Mouse (Mus musculus): ENCODE results near the gene 1520401A03Rik.

Gene 1520401A03Rik

DNA sequence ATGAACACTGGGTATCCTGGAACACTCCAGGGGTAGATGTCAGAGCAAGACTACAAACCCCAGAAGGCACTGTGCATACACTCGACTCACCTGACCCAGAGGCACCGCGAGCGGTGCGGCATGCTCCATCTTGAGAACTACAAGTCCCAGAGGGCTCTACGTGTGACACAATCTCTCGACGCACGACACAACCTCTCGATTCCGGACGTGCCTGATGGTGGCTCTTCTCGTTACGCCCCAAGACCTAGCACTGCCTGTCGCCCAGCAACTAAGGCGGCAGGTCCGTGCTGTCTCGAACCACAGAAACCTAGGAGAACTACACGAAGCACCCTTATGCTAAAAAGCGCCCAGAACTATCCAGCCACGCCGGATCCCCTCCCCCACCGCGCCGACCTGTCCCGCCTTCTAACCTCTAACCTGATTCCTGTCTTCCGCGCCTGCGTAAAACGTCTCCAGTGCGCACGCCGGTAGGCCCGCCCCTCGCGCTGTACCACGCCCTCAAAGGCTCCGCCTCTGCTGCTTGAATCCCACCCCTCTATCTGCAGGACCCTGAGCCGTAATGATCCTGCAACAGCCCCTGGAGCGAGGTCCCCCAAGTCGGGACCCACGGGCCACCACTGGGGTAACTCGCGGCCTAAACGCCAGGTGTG is 49.0 kb downstream of the 1520401A03Rik start, which contains the start of the genes Hcfc1r1 and Thoc6:
Hcfc1r1 (plus strand) TSS at position 173 of the 650 bp plus-strand sequence.
Thoc6 (minus strand) TSS at position 459 of the 650 bp plus-strand sequence.
- in situ Hi-C loops (cut with MboI, MseI), result loop anchor here (5.0 kb wide), 1 partner anchor 34 kb away; no protein-coding TSS in a partner anchor

DNA sequence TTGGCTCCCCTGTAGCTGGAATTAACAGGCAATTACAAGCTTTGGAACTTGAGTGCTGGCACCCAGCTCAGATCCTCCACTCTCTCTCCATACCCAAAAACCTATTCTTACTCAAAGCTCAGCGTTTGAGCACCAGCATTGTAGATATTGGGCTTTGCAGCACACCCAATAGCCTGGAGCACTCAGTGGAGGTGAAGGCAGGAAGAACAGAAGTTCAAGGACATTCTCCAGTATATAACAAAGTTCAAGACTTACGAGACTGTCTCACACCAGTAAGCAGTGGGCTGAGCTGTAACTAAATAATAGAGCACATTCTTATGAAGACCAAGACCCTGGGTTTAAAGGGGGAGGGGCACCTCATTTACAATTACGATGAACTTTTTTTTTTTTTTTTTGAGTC is 49.8 kb downstream of the 1520401A03Rik start:
- in situ Hi-C loops (cut with MboI, MseI), result loop anchor here (5.0 kb wide), 1 partner anchor 35 kb away; no protein-coding TSS in a partner anchor

DNA sequence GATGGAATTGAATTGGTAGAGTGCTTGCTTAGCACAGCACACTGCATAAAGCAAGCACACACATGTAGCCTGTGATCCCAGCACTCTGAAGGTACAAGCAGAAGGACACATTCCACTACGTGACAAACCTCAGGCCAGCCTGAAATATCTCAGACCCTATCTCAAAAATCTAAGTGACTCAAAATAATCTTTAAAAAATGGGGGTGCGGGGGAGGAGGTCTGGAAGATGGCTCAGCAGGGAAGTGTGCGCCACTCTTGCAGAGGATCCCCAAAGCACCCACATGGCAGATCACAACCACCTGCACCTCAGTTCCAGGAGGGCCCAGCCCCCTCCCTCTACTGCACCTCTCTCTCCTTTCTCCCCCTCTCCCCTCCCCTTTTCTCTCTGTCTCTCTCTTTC is 51.1 kb downstream of the 1520401A03Rik start:
- in situ Hi-C loops (cut with MboI, MseI), result loop anchor here (5.0 kb wide), 1 partner anchor 36 kb away; no protein-coding TSS in a partner anchor

DNA sequence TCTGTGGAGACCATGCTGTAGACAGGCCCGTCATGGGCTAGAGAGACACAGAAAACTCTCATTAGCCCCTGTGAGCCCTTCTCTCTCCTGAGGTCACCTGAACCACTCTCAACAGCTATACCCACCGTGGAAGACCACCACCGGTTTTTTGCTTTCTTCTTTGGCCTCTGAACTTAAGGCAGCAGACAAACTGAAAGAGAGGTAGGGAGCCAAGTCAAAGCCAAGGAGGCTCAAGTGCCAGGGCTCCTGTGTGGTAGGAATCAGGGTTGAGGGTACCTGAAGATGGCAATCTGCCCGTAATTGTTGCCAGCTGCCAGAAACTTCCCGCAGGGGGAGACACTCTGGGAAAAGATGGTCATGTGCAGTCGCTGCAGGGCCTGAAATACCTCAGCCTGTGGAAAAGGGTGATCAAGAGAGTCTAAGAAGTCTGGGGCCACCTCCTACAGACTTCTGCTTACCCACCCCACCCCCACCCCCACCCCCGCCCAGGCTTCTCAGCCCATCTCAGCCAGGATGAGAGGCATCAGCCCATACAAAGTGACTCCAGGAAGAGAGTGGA is 52.0 kb downstream of the 1520401A03Rik start:
- in situ Hi-C loops (cut with MboI, MseI), result loop anchor here (5.0 kb wide), 1 partner anchor 37 kb away; no protein-coding TSS in a partner anchor

DNA sequence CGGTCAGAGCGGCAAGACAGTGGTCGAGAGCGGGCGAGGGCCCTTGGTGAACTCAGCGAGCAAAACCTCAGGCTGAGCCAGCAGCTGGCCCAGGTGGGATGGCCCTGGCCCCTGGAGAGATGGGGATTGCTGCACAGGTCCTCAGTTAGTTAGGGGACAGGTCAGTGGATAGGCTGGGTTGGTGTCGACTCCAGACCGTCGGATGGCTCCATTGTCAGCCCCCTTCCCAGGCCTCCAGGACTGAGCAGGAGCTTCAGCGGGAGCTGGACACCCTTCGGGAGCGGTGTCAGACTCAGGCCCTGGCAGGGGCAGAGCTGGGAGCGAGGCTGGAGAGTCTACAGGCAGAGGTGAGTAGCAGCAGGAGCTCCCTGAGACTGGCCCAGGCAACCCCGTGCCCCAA is 57.1 kb downstream of the 1520401A03Rik start:
- in situ Hi-C loops (cut with MboI, MseI), result no loop called here

DNA sequence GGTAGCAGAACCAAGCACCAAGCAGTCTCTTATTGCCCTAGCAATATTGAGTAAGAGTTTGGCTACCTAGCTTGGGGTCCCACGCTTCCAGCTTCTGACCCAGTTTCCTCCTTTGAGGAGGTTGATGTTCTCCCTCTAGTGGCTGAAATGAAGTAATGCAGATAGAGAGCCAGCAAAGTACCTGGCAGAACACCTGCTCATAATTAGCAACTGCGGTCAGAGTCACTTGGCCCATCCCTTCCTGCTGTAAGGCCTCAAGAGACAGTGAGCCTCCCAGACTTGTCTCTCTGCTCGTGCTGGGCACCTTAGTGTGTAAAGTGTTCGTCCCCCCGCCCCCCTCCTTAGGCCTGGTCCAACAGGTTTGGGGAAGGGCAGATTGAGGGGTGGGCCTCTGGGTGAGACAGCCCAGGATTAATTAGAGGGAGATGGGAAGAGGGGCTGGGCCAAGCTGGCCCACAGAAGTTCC is 58.0 kb downstream of the 1520401A03Rik start:
- in situ Hi-C loops (cut with MboI, MseI), result no loop called here

DNA sequence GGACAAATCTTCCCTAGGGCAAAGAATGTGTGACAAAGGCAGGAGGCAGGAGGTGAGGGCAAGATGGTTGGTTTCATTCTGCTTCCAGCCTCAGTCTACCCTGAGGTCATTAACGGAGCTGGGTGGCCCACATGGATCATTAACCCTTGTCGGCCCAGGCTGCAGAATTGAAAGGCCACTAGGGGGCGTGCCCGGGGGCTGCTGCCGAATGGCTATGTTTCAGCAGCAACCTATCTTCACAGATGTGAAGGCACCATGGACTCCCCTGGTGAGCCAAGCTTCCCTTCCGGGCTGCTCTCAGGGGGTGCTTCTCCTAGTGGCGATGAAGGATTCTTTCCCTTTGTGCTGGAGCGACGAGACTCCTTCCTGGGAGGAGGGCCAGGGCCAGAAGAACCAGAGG is 61.1 kb downstream of the 1520401A03Rik start:
- in situ Hi-C loops (cut with MboI, MseI), result no loop called here

DNA sequence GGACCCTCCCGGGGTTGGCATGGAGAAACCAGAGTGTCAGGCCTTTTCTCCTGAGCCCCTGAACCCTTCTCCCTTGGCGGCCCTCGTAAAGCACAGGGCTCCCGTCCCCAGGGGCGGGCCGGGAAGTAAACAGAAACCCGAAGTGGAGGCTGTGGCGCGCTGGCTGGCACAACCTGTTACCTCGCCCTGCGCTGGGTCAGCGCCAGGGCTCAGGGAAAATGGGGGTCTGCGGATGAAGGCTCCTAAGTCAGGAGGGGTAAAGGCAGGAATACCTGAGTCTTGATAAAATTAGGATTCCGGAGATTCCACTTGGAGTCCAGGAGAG is 61.7 kb downstream of the 1520401A03Rik start:
- in situ Hi-C loops (cut with MboI, MseI), result no loop called here

DNA sequence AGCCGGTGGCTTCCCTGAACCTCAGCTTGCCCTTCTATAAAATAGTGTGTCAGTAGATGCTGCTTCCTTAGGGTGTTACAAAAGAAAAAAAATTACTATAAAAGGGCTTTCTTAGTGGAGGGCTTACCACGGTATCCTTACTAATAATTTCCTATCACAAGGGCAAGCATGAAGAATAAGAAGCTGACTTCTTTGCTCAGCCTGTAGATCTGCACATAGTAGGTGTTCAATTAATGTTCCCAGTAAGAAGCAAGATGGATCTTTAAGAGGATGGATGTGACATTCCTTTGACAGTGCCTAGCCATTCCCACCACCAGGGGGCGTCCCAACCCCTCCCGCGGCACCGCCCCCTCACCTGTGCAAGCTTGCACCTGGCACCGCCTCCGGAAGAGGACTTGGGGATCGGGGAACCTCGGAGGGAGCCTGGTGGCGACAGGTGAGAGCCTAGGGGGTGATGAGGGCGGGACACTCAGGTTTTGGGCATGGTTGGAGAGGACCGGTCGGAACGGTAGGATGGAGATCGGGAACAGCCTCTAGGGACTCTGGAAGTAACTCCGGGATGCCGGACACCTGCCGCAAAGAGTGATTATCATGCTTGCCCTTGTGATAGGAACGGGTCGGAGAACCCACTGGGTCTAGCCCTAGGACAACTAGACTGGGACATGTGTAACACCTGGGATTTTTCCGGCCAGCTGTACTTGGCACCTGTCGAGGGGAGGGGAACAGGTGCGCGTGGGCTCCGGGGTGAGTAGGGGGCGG is 62.3 kb downstream of the 1520401A03Rik start, which contains the start of gene Bicdl2:
Bicdl2 (plus strand) TSS at position 390 of the 759 bp plus-strand sequence.
- in situ Hi-C loops (cut with MboI, MseI), result no loop called here

DNA sequence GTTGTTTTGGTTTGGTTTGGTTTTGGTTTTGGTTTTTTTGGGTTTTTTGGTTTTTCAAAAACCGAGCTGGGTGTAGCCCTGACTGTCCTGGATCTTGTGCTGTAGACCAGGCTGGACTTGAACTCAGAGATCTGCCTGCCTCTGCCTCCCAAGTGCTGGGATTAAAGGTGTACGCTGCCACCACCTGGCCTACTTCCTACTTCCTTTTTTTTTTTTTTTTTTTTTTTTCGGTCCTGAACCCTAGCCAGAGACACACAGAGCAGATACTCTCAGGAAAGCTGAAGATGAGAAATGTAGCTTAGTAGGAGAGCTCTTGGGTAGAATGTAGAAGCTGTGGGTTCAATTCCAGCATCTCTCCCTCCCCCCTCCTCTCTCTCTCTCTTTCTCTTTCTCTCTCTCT is 64.1 kb downstream of the 1520401A03Rik start:
- in situ Hi-C loops (cut with MboI, MseI), result no loop called here
